Mouse (Mus musculus): Measurements from ENCODE around the gene Pex26.
A peak's percentile ranks its signal among the peaks of the same experiment; 100 is the strongest.

Gene Pex26

DNA sequence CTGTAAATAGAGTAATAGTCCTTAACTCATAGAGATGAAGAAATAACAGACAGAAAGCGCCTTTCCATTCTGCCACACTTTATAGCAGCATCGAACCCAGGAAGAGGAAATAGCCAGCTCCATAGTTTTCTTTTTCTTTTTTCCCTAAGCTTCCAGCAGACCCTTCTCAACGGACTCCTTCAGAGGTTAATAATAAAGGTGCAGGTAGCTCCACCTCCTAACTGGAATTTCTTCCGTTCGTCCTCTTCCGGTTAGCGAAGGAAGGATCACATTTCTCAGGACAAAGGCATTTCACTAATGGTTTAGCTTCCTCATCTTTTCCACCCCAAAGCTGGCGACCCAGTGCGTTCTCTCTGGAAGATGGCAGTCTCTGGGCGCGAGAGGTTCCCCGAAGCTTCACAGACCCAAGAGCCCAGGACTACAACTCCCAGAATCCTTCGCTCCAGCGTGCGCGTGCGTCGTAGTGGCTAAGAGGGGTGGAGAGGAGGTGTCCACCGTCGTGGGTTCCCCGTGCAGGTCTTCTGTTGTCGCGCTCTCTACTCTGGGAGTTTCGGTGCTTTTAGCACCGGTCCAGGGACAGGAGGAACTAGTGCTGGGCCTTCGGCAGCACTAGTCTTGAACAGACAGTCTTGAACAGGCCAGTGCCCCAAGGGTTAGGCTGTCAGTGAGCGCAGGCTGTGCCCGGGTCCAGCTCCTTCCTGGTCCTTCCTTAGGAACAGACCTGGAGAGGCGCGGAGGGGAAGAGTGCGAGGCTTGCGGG, at the start of gene Pex26:
Gene Pex26, plus strand, starts transcription at position 254 of the 760 bp plus-strand sequence.
- peak; percentile 88 for DNase-seq

DNA sequence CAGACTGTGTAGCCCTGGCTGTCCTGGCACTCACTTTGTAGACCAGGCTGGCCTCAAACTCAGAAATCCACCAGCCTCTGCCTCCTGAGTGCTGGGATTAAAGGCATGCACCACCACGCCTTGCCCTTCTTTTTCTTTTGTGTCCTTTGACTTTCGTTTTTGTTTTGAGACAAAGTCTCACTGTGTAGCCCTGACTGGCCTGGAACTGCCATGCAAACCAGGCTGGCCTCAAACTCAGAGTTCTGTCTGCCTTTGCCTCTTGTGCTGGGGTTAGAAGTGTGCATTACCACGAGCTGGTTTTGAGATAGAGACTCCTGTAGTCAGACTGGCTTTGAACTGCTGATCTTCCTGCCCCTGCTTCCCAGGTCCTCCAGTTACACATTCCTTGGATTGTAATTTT, 49.2 kb upstream of the Pex26 start:
- DNase-seq, result no peak

DNA sequence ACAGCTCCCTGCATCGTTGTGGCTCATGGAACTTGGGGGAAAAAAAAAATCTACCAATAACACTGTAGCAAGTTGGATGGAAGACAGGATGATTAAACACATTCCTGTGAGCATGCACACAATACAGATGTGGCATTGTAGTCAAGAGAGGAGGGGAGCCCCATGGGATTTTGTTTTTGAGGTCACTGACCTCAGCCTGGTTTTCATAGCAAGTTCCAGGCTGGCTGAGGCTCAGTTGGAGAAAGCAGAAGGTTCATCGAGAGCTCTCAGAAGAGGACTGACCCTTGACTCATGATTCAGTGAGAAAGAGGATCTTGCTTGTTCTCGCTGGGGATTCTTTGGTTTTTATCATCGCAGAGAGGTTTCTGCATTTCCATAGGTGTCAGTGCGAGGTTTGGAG, 48.6 kb upstream of the Pex26 start:
- no peak for DNase-seq

DNA sequence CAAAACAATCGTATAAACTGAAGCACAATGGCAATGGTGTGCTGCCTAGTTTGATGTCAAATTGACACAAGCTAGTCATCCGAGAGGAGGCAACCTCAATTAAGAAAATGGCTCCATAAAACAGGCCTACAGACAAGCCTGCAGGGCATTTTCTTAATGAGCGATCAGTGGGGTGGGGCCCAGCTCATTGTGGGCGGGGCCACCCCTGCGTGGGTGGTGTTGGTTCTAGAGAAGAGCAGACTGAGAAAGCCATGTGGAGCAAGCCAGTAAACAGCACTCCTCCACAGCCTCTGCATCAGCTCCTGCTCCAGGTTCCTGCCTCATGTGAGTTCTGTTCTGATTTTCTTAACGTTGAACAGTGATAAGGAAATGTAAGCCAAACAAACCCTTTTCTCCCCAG, 46.2 kb upstream of the Pex26 start:
- DNase-seq, result no peak

DNA sequence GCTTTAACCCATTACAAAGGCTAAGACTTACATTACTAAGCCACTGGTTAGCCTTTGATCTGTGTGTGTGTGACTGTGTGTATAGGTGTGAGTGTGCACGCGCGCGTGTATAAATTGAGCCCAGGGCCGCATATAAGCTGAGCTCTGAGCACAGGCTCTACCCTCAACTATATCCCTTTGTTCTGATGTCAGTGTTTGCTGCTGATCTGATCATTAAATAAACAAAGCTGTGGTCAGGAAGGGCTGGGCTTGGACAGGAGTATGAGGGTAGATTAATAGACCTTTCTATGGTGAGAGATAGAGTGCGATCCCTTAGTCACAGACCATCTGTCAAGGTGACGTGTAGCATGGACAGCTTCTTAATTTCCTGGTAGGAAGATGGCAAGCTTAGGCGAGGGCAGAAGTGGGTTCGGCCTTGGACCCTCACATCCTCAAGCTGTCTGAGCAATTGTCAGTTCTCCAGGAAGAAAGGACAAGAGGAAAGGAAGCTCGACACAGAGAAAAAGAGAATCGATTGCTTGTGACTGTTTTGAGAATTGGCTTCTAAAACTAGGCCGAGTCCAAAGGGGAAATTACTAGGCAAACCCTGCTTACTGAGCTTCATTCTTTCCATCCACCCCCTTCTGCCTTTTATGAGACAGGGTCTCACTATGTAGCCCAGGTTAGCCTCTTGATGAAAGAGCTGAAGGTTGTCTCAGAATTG, 45.0 kb upstream of the Pex26 start:
- no peak for DNase-seq

DNA sequence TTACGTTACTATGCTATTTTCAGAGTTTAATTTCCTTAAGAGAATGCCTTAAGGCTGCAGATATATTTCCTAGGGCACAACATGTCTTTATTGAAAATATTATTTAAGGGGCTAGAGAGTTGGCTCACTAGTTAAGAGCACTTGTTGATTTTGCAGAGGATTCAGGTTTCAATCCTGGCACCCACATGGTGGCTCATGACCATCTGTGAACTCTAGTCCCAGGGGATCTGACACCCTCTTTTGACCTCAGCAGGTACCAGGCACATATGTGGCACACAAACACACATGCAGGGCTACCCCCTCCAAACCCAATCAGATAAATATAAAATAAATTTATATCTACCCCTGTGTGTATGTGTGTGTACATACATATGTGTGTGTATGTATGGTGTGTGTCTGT, 44.2 kb upstream of the Pex26 start:
- DNase-seq, result no peak

DNA sequence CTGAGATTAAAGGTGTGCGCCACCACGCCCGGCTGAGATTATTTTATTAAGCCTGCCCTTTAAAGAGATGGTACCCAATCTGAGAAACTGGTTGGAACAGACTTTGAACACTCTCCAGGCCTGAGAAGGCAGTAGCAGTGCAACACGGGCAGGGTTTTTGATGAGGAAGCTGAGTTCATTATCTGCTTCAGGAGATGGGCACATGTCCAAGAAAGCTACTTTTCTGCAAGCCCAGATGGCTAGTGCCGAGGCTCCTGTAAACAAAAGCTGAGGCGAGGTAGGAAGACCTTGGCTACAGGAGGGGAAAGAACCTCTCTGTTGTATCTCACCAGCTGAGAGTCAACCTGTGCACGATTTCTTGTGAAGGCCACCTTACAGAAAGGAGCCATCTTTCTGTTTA, 41.2 kb upstream of the Pex26 start:
- DNase-seq, result no peak

DNA sequence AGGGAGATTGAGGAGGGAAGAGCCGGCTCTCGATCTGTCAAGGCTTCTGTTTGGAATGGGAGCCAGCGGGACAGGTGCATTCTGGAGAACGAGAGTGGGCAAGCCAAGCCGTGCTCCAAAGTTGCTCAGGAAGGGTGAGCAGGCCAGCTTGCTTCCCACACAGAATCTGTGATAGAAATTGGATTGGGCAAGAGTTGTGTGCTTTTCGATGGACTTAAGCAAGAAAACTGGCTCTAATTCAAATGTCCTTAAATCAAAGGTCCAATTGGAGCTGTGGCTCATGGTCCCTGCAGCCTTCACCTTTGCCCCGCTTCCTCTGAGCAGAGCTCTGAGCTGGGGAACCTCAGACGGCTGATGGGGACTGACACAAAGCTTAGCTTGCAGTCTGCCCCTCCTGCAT, 40.0 kb upstream of the Pex26 start:
- DNase-seq, result no peak

DNA sequence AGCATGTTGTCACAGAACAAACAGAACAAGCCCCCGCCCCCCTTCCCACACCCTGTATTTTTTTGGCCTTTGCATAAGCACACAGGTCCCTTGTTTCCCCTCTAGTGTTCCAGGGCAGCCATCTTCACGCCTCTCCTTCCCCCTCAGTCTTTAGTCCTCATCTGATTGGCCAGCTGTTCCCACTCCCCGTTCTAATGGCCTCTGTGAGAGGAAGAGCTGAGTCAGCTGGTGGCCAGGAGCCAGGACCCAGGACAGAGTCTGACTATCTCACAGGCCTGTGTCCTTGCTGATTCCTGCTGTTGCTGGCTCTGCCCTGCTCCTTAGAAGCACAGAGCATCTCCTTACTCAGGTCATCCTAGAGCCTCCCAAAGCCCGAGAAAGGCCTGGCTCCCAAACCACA, 39.4 kb upstream of the Pex26 start:
- DNase-seq, result peak; percentile 41

DNA sequence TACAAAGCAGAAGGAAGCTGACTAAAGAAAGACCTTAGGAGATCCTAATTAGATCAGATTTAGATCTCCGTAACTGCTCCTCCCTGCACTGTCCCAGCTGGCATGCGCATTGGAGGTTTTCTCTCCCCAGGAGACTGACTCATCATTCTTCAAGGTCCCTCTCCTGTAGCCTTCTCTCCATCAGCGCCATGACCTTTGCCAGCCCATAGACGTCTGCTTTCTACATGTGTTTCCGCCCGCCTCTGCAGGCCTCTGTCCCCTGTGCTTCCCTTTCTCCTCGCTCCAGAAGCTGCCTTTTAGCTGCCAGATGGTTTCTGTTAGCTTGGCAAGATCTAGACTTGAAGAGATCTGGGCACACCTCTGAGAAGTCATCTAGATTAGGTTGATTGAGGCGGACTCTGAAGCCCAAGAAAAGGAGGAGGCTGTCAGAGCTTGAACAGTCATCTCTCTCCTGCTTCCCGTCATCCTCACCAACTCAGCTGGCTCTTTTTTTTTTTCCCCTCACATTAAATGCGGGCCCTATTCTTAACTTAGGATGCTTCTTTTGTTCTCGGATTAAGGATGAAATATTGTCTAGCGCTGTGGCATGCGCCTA, 38.4 kb upstream of the Pex26 start:
- no peak for DNase-seq

DNA sequence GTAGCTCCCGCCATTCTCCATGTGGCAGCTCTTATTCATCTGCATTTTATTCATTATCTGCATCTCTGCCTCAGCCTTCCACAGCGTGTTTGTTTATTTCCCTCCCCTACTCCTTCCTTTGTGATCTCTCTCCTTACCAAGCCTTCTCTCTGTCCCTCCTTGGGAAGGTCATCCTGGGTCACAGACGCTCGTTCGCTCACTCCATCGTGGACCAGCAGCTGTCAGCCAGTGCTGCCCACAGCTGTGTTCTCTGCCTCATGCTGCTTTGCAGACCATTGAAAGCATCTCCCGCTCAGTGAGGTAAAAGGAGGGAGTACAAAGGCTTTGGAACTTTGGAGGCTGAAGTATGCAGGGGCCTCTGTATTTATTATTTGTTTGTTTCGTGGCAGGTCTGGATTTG, 37.6 kb upstream of the Pex26 start:
- no peak for DNase-seq

DNA sequence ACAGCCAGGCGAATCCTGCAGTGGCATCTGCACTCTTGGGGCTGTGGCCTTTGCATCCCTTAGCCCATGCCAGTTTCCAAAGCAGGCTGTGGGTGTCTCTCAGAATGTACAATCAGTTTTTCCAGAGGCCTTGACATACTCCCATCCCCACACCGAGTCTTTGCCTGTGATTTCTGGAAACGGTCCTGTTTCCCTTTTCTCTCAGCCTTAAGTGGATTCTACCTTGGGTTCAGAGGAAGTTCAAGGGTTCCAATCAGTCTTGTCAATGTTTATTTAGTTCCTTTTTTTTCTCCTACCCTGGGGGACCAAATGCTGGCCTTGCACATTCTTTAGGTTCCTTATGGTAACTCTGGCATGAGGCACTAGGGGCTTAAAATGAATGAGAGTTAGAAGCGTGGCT, 36.7 kb upstream of the Pex26 start:
- DNase-seq, result no peak

DNA sequence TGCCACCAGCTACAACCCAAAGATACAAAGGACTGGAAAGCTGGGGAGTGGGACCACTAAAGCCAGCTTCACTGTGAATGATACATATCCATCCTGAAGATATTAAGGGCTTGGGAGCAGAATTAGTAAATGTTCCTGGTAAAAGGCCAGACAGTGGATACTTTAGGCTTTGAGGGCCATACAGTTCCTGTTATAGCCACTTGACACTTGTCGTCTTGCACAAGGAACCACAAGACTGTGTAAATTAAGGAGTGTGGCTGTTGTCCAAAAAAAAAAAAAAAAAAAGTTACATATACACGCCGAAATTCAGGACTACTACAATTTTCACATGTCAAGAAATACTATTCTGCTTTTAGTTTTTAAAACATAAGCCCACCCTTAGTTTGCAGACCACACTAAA, 35.1 kb upstream of the Pex26 start:
- DNase-seq, result no peak

DNA sequence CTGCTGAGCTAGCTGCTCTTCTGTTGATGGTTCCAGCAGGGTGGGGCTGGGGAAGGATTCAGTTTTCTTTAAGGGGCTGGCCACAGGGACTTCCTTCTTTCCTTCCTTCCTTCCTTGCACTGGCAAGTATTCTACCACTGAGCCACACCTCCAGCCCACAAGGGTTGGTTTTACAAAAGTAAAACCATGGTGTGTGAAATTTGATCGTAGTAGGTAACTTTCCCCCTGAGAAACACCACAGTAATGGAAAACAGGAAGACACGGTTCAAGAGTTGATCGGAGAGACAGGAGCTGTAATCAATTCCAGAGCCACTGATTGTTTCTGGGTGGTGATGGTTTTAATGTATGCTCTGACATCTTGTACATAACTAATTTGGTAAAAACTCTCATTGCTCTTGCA, 34.0 kb upstream of the Pex26 start:
- no peak for DNase-seq

DNA sequence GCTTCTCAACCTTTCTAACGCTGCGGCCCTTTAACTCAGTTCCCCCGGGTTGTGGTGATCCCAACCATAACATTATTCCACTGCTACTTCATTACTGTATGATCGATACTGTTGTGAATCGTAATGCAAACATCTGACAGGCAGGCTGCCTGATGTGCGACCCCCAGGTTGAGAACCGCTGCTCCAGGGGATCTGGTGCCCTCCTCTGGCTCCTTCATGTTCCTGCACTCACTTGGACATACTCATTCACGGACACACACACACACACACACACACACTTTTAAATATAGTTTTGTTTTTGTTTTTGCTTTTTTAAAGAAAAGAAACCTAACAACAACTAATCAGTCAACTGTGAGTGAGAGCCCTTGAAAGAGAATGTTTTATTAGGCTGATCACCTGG, 33.3 kb upstream of the Pex26 start:
- no peak for DNase-seq

DNA sequence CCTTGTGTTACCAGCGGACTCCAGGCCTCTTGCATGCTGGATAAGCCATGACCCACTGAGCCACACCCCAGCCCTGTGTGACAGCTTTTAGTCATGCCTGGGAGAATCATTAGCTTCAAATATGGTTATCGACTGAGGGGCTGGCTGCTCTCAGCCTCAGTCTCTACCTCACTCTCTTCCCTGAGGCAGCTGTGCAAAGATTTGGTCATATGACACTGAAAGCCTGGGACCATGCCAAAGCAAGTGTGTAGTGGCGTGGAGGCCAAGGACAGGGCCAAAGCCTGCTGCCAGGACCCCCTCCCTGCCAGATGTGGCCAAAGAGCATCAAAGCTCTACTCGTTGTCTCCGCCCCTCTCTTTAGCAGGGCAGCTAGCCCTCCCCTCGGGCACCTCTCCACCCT, 31.7 kb upstream of the Pex26 start:
- peak; percentile 11 for DNase-seq

DNA sequence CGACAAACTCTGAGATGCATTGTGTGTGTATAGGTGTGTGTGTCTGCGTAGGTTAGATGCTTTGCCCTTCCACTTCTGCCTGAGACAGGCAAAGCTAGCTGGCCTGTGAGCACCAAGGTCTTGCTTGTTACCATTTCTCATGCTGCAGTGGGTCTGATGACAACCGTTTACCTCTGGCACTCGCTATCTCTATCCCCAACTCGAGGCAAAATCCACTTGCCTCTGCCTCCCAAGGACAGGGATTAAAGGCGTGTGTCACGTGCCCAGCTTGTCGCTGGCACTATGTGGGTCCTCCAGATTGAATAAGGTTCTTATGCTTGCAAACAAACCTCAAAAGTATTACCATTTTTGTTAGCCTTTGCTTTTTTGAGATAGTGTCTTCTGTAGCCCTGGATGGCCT, 30.3 kb upstream of the Pex26 start:
- no peak for DNase-seq

DNA sequence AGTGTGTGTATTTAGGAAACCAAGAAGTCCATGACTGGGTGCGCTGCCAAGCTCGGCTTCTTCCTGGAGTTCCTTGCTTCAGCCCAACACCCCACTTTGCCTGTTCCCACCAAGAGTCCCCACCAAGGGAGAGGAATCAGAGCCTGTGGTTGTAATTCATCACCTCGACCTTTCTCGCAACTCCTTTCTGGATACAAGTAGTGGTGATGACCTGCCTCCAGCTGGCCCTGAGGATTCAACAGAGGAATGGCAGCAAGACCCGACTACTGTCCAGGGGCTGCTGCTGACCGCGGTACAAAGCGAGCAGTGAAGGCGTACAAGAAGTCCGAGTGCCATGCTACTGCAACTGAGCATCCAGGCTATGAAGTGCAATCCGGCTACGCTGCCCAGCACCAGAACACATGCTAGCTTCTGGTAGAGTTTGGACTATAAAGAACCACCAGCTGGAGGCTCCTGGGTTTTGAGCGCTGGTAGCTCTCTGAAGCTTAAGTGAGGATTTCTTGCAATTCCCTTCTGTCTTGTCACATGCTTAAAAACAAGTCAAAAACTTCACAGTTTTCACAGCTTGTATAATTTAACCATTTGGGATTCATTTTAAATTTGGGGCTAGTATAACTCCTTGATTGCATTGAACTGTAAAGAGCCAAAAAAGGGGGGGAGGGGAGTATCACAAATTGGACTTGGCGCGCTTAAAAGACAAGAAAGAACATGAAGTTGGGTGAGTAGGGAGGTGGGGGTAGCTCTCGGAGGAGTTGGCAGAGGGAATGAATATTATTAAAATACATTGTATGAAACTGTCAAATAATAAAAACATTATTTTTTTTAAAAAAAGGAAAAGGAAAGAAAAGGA, 28.8 kb upstream of the Pex26 start:
- no peak for DNase-seq

DNA sequence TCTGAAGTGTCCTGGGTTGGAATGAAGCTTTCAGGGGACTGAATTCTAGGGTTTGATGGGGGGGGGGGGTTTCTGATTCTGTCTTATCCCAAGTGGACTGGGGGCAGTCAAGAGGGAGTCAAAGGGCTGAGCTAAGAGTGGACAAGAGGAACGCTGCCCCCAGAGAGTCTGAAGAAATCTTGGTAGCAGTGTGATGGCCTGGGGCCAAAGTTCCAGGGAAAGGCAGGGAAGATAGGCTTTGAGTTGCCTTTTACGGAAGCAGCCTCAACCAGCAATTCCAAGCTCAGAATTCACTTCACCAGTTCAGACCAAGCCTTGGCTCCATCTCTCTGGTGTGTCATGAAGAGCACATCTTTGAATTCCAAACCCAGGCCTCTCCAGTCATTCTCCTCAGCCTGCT, 27.4 kb upstream of the Pex26 start:
- no peak for DNase-seq

DNA sequence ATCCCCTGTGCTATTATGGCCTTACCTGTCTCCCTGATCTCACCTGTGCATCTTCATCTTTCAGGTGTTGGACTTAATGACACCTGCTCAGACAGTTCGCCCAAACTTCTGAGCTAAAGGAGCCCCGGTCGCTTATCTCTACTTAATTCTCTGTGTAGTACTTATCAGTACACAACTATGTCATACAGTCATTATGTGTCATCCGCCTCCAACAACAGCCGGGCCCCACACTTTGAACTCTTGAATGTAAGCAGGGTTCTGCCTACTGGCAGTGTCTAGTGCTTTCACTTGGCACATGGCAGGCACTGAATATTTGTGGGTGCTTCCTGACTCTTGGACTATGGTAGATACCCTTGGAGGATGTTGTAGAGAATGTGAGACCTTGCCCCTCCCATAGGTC, 23.9 kb upstream of the Pex26 start:
- no peak for DNase-seq

DNA sequence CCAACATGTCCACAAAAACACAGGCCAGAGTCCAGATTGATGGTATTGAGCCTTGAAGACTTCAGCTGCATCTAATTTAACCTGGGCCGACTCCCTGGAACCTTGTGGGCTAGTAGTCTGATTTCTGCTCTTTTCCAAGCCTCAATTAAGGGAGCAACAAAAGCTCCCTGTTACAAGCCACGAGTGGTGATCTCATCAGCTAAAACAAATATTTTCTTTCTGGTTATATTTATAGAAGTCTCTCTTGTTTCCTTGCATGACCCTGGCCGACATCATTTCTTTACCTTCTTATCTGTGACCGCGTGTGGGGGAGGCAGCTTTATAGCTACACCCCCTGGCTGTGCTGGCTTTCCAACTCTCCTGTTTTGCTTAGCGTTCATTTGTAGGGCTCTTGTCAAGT, 23.3 kb upstream of the Pex26 start:
- no peak for DNase-seq

DNA sequence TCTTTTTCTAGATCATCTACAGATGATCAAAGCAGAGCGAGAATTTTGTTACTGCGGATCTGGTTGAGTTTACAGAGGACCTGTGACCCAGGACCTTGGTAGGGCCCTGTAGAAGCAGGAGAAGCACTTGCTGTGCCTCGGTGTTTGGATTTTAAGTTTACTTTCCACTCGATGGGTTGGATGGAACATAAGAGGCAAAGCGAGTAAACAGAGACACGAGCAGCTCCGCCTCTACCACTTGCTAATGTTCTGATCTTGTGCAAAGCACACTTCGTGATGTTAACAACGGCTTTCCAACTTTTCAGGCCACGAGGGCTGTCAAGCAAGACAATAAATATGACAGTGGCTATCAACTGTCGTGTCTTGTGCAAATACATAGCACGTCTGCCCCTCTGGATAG, 20.9 kb upstream of the Pex26 start:
- no peak for DNase-seq

DNA sequence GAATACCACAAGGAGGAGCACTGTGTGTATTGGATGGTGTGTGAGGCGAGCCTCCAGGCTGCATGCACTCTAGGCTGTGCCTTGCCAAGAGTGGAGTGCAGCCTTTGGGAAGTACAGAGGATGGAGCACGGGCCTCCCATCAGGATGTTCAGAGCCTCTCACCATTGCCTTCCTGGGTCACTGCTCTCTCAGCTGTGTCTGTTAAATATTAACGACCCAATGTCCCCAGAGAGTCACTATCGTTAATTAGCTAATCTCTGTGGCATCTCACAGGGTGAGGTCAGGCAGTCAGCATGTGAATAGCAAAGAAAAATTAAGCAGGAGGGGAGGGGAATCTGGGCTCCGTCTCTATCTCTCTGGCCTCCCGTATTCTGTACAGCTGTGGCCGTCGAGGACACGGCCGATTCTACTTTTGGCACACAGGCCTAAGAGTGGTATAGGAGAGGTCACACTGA, 17.3 kb upstream of the Pex26 start:
- no peak for DNase-seq

Data from right cerebral cortex, postnatal 4 days (tissue).